Mouse (Mus musculus): Measurements from ENCODE around the gene Hoxc9.

DNA sequence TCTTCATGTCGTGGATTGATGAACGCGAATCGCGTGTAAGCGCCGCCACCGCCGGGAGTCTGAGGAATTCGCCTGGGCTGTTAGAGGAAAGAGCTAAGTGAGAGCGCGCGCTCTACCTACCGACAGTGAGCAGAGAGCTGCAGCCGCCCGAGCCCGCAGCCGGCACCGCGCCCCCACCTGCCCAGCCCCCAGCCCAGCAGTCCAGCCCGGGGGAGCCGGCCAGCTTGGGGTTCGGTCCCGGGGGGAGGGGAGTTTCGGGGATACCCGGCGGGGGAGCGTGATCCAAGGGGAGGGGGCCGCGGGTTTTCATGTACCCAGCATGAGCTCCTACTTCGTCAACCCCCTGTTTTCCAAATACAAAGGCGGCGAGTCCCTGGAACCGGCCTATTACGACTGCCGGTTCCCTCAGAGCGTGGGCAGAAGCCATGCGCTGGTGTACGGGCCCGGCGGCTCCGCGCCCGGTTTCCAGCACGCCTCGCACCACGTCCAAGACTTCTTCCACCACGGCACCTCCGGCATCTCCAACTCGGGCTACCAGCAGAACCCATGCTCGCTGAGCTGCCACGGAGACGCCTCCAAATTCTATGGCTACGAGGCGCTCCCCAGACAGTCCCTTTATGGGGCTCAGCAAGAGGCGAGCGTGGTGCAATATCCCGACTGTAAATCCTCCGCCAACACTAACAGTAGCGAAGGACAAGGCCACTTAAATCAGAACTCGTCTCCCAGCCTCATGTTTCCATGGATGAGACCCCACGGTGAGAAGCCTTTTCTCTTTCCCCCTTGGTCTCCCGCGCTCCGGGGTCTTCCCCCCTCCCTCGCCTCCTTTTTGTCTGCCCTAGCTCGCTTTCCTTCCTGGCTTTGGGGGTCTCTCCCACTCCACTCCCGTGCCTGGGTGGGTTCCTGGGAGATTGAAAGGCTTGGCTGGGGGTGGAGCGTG lies 14.5 kb downstream of the Hoxc9 start, which contains the start of gene Hoxc8:
- TF ChIP-seq POLR2A (IDR thresholded peaks at IDR 0.05; ENCODE audit: control insufficient read depth, low read depth, low read length) (no peak), CTCF (IDR thresholded peaks at IDR 0.05; ENCODE audit: control insufficient read depth, insufficient read depth, insufficient replicate concordance, low read depth, low read length) (no peak)

All from testis, adult 2 months (tissue).